Mouse (Mus musculus): ENCODE results near the gene Esrrg. TPM values are rescaled to one million over a fixed set of nuclear protein-coding genes. Genes with fewer than 3 reads are reported as not detected.

Esrrg gene
- total and polyA plus RNA-seq, 3 experiments = not detected

- no peak overlapping the region for H3K4me2 ChIP-seq (ENCODE audit: insufficient read depth, low read depth, poor library complexity, severe bottlenecking)
- H3K4me1 ChIP-seq (ENCODE audit: control insufficient read depth in 1 of 2, insufficient read depth in 2 of 2) = no peaks in the 10 kb centered on the region
- H3K79me2 ChIP-seq (replicated peaks; ENCODE audit: control insufficient read depth, extremely low read depth, insufficient read depth, poor library complexity, severe bottlenecking) = no peaks in the 10 kb centered on the region
- no peaks in the 10 kb centered on the region for H3K27me3 ChIP-seq (replicated peaks)
- no peak overlapping the region for H3K4me3 ChIP-seq (replicated peaks in 1 of 3; ENCODE audit: low read depth in 2 of 3, low read length in 2 of 3, poor library complexity in 1 of 3)
- no peak for DNase-seq (ENCODE audit: extremely low read depth)
- H3K36me3 ChIP-seq (replicated peaks in 1 of 2; ENCODE audit: control insufficient read depth in 1 of 2, insufficient read depth in 1 of 2, low read length in 1 of 2) = no peaks in the 10 kb centered on the region
- H3K9me3 ChIP-seq (replicated peaks; ENCODE audit: low read length) = peaks cover 72% of the 10 kb centered on the region
- dilution Hi-C loops (cut with MboI; ENCODE audit: extremely low pct_ligation_motif_present, extremely low pct_unique_long_range_greater_than_20kb, low sequenced_read_pairs) = no loop called here
- TF ChIP-seq CHD2 (IDR thresholded peaks at IDR 0.05; ENCODE audit: low read length) = no peak
- TF ChIP-seq MYC (IDR thresholded peaks at IDR 0.05; ENCODE audit: low read depth, low read length) = no peak
- no peak for TF ChIP-seq POLR2A (IDR thresholded peaks at IDR 0.05; ENCODE audit: low read depth, low read length)
- TF ChIP-seq MEF2A (IDR thresholded peaks at IDR 0.05; ENCODE audit: borderline replicate concordance, low read depth, low read length) = no peak
- no peak for TF ChIP-seq RCOR1 (conservative IDR thresholded peaks at IDR 0.05; ENCODE audit: low read depth, low read length)
- no peak for TF ChIP-seq CHD1 (IDR thresholded peaks at IDR 0.05; ENCODE audit: low read depth, low read length)
- TF ChIP-seq MAFK (IDR thresholded peaks at IDR 0.05; ENCODE audit: insufficient replicate concordance, low read length) = no peak
- TF ChIP-seq ZNF384 (IDR thresholded peaks at IDR 0.05; ENCODE audit: low read depth, low read length) = no peak
- no peak for TF ChIP-seq JUND (conservative IDR thresholded peaks at IDR 0.05; ENCODE audit: low read depth, low read length)
- no peak for TF ChIP-seq USF2 (conservative IDR thresholded peaks at IDR 0.05; ENCODE audit: low read depth, low read length)
- H3K27ac ChIP-seq (ENCODE audit: insufficient read depth, low read depth) = no peak overlapping the region
- in situ Hi-C loops (cut with MboI; ENCODE audit: low pct_ligation_motif_present, low pct_unique_long_range_greater_than_20kb, low sequenced_read_pairs) = no loop called here
- H3K9ac ChIP-seq (ENCODE audit: insufficient read depth, low read depth) = no peak overlapping the region
Measured at GRCm38 (mm10) chr1:187645258-187645657, 36.7 kb downstream of the Esrrg start.

- Histone ChIP-seq H3K9me3 (replicated peaks; ENCODE audit: low read length) (peaks cover 68% of the 10 kb centered on the region), H3K36me3 (replicated peaks in 1 of 2; ENCODE audit: control insufficient read depth in 1 of 2, insufficient read depth in 1 of 2, low read length in 1 of 2) (no peaks in the 10 kb centered on the region), H3K4me3 (replicated peaks in 1 of 3; ENCODE audit: low read depth in 2 of 3, low read length in 2 of 3, poor library complexity in 1 of 3) (no peak overlapping the region), H3K4me1 (ENCODE audit: control insufficient read depth in 1 of 2, insufficient read depth in 2 of 2) (no peaks in the 10 kb centered on the region), H3K9ac (ENCODE audit: insufficient read depth, low read depth) (no peak overlapping the region), H3K27me3 (replicated peaks) (no peaks in the 10 kb centered on the region), H3K79me2 (replicated peaks; ENCODE audit: control insufficient read depth, extremely low read depth, insufficient read depth, poor library complexity, severe bottlenecking) (no peaks in the 10 kb centered on the region), H3K4me2 (ENCODE audit: insufficient read depth, low read depth, poor library complexity, severe bottlenecking) (no peak overlapping the region), H3K27ac (ENCODE audit: insufficient read depth, low read depth) (no peak overlapping the region)
- no peak for DNase-seq (ENCODE audit: extremely low read depth)
- no peak for TF ChIP-seq MYC (IDR thresholded peaks at IDR 0.05; ENCODE audit: low read depth, low read length)
- in situ Hi-C loops (cut with MboI; ENCODE audit: low pct_ligation_motif_present, low pct_unique_long_range_greater_than_20kb, low sequenced_read_pairs) (no loop called here), dilution Hi-C loops (cut with MboI; ENCODE audit: extremely low pct_ligation_motif_present, extremely low pct_unique_long_range_greater_than_20kb, low sequenced_read_pairs) (no loop called here)
Measured at GRCm38 (mm10) chr1:187648551-187648950, 40.0 kb downstream of the Esrrg start.

- Histone ChIP-seq H3K36me3 (replicated peaks in 1 of 2; ENCODE audit: control insufficient read depth in 1 of 2, insufficient read depth in 1 of 2, low read length in 1 of 2) (no peaks in the 10 kb centered on the region), H3K4me3 (replicated peaks in 1 of 3; ENCODE audit: low read depth in 2 of 3, low read length in 2 of 3, poor library complexity in 1 of 3) (no peak overlapping the region), H3K9ac (ENCODE audit: insufficient read depth, low read depth) (no peak overlapping the region), H3K27me3 (replicated peaks) (no peaks in the 10 kb centered on the region), H3K27ac (ENCODE audit: insufficient read depth, low read depth) (no peak overlapping the region), H3K4me2 (ENCODE audit: insufficient read depth, low read depth, poor library complexity, severe bottlenecking) (no peak overlapping the region), H3K9me3 (replicated peaks; ENCODE audit: low read length) (peaks cover 63% of the 10 kb centered on the region), H3K79me2 (replicated peaks; ENCODE audit: control insufficient read depth, extremely low read depth, insufficient read depth, poor library complexity, severe bottlenecking) (no peaks in the 10 kb centered on the region), H3K4me1 (ENCODE audit: control insufficient read depth in 1 of 2, insufficient read depth in 2 of 2) (no peaks in the 10 kb centered on the region)
- TF ChIP-seq JUND (conservative IDR thresholded peaks at IDR 0.05; ENCODE audit: low read depth, low read length) = no peak
- TF ChIP-seq UBTF (IDR thresholded peaks at IDR 0.05; ENCODE audit: low read depth, low read length) = no peak
- no peak for TF ChIP-seq MXI1 (IDR thresholded peaks at IDR 0.05; ENCODE audit: low read depth, low read length)
- no peak for TF ChIP-seq JUN (IDR thresholded peaks at IDR 0.05; ENCODE audit: insufficient read depth, low read depth, low read length)
- TF ChIP-seq IRF4 (IDR thresholded peaks at IDR 0.05; ENCODE audit: low read depth, low read length) = no peak
- no peak for TF ChIP-seq CHD1 (IDR thresholded peaks at IDR 0.05; ENCODE audit: low read depth, low read length)
- TF ChIP-seq ZMIZ1 (IDR thresholded peaks at IDR 0.05; ENCODE audit: low read depth, low read length) = no peak
- in situ Hi-C loops (cut with MboI; ENCODE audit: low pct_ligation_motif_present, low pct_unique_long_range_greater_than_20kb, low sequenced_read_pairs) = no loop called here
- no peak for DNase-seq (ENCODE audit: extremely low read depth)
- dilution Hi-C loops (cut with MboI; ENCODE audit: extremely low pct_ligation_motif_present, extremely low pct_unique_long_range_greater_than_20kb, low sequenced_read_pairs) = no loop called here
Measured at GRCm38 (mm10) chr1:187649871-187650270, 41.3 kb downstream of the Esrrg start.
